Mouse (Mus musculus): ENCODE measurements at regions not wholly inside any gene's neighbourhood (a gene's known extent, or its start where the extent isn't known, plus 50 kb on each side); places are given as distances from the start of the nearest gene placed in this dataset.

DNA sequence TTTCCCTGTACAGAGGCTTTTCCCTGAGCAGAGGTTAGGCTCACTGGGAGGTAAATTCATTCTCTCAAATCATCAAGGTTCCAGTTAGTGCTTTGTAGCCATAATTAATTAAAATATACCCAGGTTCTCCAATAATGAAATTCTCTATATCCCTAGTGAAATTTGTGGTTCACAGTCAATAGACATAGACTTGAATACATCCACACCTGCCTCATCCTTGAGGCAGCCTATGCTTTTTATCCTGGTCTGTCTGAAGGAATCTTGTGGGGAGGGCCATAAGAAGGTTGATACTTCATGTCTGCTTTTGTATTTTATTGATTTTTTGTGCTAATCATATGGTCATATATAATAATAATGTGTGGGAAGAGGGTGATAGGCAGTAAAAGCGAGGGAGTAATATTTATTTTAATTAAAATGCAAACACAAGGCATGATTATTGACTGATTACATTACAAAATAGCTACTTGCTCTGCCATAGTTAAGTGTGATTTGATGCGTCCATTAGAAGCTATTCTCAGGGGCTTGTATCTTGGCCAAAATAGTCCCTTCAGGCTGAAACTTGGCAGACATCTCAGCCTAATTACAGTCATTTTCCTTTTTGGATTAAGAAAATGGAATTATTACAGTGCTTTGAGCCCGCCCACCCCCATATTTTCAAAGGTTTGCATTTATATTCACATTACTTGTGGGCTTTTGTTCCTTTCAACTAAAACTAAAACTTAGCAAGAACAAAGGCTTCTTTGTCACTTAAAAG, 64.2 kb upstream of the Neurod6 start:
- Histone ChIP-seq H3K36me3 (ENCODE audit: control insufficient read depth, insufficient read depth, low read length) (no peaks in the 10 kb centered on the region), H3K27me3 (ENCODE audit: control insufficient read depth, insufficient read depth, low read length) (no peaks in the 10 kb centered on the region), H3K4me2 (replicated peaks; ENCODE audit: low read depth) (no peak overlapping the region), H3K9ac (ENCODE audit: low read length) (no peak overlapping the region), H3K9me3 (ENCODE audit: control insufficient read depth, low read length) (no peaks in the 10 kb centered on the region), H3K4me3 (ENCODE audit: low read depth, low read length) (no peak overlapping the region), H3K27ac (replicated peaks) (no peak overlapping the region), H3K4me1 (replicated peaks; ENCODE audit: control insufficient read depth, insufficient read depth) (no peaks in the 10 kb centered on the region)
- DNase-seq (ENCODE audit: low spot score): no peak
- ATAC-seq (ENCODE audit: low FRiP score, low TSS enrichment): no peak
- 63% methylated on average over 3 of the region's 3 CpGs for WGBS
- TF ChIP-seq CTCF (IDR thresholded peaks at IDR 0.05; ENCODE audit: low read depth): no peak

DNA sequence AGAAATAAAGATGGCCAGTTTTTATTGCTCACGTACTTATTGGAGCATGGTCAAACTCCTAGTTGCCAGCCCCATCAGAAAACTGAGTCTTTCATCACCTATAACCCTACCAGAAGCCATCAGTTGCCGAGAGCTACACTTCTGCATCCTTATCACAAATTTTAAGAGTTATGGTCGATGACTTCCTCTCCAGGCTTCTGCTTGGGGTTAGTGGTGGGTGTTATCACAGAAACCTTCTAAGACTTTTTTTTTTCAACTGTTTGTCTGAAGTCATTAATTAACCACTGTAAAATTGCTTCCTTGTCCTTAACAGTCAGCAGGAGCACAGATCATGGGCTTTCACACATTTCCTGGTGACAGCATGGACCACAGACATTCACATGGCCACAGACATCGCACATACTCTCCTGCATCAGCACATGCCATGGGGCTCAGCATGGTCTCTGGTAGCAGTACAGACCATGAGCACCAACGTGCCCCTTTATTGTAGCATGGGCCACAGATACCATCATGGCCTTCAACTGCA, 50.3 kb upstream of the Neurod6 start:
- DNase-seq (ENCODE audit: low spot score): no peak
- no peaks in the 10 kb centered on the region for H3K4me1 ChIP-seq (replicated peaks; ENCODE audit: control insufficient read depth, insufficient read depth)
- no peak for ATAC-seq (ENCODE audit: low FRiP score, low TSS enrichment)

More for the DNA sequence above, 50.3 kb upstream of the Neurod6 start:
- WGBS: 72% methylated on average over 5 of the region's 5 CpGs
- TF ChIP-seq CTCF (IDR thresholded peaks at IDR 0.05; ENCODE audit: low read depth) (no peak), EP300 (optimal IDR thresholded peaks at IDR 0.05) (no peak)
- no peak overlapping the region for H3K4me2 ChIP-seq (replicated peaks; ENCODE audit: low read depth)
- no peak overlapping the region for H3K4me3 ChIP-seq (ENCODE audit: low read depth, low read length)
- H3K27ac ChIP-seq (replicated peaks): no peak overlapping the region
- no peaks in the 10 kb centered on the region for H3K36me3 ChIP-seq (ENCODE audit: control insufficient read depth, insufficient read depth, low read length)
- no peaks in the 10 kb centered on the region for H3K9me3 ChIP-seq (ENCODE audit: control insufficient read depth, low read length)
- no peak overlapping the region for H3K9ac ChIP-seq (ENCODE audit: low read length)
- no peaks in the 10 kb centered on the region for H3K27me3 ChIP-seq (ENCODE audit: control insufficient read depth, insufficient read depth, low read length)

Measured in stomach, postnatal 0 days (tissue).